Mouse (Mus musculus) forelimb bud, embryonic 11.5 days (tissue): ENCODE results near the gene BC016579.

Experiments
- DNase-seq: peaks from one replicate; pipeline ENCODE4 v3.0.0-alpha.2; 2012; ENCODE audit warnings: low read depth, low spot score

BC016579 gene

DNA sequence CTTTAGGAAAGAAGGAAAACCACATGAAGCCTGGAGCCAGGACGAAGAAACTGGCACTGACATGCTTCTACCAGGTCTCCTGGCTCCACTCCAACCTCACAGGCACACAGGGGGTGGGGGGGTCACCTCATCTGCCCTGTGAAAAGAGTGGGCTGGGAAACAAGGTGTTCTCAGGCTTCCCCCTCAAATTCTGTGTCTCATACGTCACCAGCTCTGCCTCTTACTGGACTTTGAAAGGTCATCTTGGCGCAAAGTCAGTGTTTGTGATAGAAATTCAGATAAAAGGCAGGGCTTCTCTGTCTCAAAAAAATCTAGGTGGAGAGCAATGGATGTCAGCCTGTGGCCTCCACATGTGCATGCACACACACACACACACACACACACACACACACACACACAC is 12.6 kb downstream of the BC016579 start:
- DNase-seq: no peak

DNA sequence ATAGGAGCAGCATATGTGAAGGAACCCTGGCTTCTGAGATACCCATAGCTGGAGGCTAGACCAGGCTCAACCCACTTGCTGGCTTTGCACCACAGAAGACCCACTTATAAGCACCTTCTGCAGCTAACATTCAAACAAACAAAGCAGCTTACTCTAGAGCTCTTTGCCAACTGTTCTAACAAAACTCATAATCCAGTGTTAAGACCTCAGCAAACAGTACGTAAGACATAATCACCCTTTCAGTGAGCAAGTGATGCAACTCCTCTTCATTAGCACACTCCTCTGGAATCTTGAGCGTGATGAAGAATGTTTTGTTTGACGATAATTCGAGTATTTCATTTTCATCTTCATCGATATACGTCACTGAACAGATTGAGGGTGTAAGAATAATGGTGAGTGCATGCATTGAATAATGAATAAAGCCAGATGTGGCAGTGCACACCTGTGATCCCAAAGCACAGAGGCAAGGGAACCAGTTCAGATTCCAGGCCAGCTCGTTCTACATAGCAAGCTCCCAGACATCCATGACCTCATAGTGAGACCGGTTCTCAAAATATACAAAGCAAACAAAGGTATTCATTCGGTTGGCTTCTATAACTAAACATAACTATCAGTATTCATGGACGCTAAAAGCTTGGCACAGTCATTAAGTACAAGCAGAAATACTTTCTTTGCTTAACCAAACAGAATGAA is 13.7 kb downstream of the BC016579 start:
- DNase-seq: no peak

DNA sequence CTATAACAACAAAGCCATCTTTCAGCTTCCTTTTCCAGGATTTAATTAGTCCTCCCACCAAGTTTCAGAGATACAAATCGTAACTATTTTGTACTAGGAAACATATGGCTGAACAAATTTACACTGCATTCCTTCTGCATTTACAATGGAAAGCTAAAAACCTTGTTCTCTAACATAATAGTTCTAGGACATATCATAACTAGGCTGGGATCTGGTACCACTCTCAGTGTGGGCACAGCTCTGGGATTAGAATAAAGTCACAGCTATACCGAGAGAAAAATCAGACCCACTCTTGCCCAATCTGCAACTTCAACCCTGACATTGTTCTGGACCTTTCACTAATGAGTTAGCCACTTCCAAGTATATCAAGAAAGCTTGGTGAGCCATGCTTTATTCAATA is 18.0 kb downstream of the BC016579 start:
- no peak for DNase-seq

DNA sequence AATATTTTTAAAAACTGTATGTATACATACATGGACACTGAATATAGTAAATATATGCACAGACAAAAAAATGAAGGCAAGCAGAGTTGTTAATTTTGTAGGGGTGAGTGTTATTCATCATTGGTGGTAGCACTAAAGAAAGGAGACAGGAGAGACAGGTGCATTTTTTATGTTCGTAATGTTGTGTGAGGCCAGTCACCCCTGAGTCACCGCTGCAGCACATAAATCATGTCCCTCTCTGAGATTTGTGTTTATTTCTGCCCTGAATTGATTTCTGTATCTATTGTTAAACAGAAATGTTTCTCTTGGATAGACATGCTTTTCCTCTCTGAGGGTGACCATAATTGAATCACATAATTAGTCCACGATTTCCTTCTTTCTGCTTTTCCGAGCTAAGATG is 21.4 kb downstream of the BC016579 start:
- DNase-seq: no peak

DNA sequence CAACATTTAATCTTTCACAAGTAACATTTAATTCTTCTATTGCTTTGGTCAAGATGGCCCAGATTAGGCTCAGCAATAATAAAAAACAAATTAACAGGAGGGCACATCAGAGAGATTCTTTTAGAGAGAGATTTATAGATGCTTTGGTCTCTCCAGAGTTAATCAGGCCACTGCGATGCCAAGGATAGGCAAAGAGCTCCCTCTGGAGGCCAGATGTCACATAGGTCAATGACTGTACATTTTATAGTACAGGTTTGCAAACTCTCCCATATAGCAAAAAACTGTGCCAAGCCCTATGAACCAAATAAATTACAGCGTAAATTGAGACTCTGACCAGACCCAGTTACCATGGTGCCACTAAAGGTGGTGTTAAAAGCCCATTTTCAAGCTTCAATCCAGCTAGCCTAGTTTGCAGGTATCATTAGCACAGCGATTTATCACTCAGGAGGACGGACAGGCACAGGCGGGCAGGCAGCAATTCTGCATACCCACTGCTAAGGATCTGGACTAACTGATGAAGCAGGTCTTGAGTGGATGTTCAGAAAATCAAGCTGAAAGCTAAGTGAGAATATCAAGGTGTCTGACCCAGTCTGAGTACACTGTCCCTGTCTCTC is 23.4 kb downstream of the BC016579 start:
- peak; percentile 72 for DNase-seq

DNA sequence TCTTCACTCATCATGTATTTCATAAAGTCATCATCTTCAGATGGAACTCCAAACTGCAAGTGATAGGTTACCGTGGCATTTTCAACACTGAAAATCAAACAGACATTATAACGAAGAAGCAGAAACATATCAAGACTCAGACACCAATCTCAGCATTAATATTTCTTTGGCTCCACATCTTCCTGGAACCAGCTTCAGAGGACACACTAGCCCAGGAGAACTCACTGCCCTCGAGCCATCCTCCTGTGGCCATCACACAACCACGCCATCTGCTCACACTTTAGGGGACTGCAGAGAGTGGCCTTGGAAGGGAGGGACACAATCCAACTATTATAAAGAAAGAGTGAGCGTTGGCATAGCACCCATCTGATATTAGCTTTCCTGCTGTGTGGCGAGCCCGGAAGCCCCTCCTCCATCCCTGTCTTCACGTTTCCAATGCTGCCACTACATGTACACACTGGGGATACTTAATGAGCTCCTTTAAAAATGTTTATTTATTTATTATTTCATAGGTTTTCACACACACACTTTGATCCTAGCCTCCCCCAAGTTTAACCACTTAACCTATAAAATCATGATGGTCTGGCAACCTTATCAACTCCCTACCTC is 24.3 kb downstream of the BC016579 start:
- DNase-seq: no peak

DNA sequence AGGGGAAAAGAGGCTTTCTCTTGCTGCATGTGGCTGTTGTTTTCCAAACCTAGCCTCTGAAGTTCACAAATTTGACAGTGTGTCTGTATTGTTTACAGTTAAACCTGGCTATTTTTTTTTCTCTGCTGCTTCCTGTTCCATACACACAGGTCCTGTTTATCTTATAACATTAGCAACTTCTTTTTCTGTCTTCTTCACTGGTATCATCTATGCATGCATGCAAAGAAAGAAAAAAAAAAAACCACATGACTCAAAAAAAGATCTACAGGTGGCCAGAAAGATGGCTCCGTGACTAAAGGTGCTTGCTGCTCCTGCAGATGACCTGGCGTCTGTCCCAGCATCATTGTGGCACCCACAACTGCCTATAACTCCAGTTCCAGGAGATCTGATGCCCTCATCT is 28.5 kb downstream of the BC016579 start:
- DNase-seq: no peak

DNA sequence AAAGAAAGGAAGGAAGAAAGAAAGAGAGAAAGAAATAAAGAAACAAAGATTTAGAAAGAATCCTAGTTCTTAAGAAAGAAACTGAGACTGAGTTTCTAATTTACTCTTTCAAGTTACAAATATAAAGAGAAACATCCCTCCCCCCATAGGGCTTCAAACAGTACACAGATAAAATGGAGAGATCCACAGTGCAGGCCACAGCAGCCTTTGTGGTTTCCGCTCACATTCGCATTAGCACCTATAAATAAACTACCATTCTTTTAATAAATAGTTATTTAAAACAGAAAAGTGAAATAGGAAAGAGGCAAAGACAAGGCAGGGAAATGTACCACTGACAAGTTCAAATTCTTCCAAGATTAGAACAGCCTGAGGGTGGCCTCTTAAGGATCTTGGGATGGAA is 29.1 kb downstream of the BC016579 start:
- no peak for DNase-seq

DNA sequence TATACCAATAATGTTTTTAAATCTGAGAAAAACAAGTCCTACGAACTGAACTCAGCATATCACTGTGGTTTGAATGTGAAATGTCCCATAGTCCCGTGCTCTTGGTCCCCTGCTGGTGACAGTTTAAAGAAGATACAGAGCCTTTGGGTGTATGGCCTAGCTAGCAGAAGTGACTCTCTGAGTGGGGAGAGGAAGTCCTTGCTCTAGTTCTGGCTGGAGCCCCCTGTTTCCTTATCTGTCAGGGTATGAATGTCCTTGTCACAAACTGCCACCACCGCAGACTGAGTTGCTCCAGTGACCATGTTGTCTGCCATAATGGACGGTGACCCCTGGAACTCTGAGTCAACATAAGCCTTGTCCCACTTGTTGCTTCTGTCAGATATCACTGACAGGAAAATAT is 30.6 kb downstream of the BC016579 start:
- DNase-seq: no peak

DNA sequence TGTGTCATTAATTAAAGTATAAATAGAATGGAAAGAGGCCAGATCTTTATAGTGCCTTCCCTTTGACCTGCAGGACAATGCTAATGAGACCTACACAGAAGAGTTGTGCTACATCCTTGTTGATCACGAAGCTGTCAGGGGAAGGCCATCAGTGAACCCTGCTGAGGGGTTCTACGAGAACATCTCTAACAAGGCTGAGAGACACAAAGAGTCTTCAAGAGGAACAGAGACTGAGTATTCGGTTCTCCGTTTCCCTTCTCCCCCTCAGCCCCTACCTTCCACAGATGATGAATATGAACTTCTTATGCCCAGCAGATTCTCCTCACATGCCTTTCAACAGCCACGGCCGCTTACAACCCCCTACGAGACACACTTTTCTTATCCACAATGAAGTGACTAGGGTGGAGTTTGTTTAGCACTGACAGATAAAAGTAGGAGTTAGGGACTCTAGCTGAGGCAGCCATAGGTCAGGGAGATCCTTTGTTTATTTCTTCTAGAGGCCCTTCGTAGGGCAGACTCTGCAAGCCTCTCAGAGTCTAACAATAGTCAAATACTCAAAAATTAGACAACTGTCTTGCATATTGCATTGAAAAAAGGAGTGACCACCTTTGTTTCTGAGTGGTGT is 34.0 kb downstream of the BC016579 start:
- DNase-seq: no peak

DNA sequence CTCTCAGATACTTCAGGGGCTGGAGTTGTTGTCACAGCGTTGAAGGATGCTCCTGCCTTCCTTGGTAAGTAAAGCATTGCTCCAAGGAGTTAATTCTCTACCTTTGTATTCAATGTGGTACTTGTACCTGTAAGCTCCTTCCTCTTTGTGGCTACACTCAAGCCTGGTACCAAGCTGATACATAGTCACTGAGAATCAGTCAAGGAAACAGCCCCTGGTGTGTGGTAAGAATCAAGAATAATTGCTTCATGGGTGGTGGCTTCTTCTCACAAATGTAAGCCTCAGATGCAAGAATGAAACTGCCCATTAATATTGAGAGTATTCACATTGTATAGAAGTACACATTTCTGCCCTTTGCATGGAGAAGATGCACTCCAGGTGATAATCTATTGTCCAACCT is 37.9 kb downstream of the BC016579 start:
- DNase-seq: no peak

DNA sequence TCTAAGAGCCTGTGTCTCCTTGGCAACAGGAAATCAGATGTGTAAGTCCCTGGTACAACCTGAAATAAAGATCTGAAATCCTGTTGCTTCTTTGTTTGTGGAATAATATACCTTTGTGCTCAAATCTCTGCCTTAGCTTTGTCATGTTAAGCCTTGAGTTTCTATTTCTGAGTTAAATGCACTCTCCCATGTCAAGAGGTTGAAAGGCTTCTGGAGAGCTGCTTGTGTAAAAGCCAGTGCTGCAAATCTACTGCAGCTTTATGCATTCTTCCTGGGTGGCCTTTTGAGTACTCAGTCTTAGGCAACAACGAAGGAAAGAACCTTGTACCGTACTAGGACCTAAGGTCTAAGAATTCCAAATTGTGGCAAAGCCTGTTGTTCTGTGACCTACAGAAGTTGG is 40.6 kb downstream of the BC016579 start:
- DNase-seq: no peak

DNA sequence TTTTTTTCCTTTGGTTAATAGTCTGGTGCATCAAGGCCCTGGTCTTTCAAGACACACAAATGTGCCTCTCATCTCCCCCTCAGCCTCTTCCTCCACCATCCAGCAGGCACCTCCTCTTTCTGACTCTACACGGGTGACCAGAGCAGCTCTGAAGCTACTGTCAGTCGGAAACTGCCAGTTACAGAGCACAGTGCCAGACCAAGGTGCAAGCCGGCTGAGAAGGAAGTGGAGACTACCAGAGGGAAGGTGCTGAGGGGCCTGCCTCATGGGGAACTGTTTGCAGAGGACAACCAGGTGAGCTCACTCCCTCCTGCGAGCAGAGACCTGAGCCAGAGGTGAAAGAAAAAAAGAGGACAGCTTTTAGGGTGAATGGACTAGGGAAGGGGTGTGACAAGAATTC is 43.6 kb downstream of the BC016579 start, which contains the start of gene Gcsam:
Gcsam (plus strand) TSS at position 114 of the 400 bp plus-strand sequence.
- no peak for DNase-seq

DNA sequence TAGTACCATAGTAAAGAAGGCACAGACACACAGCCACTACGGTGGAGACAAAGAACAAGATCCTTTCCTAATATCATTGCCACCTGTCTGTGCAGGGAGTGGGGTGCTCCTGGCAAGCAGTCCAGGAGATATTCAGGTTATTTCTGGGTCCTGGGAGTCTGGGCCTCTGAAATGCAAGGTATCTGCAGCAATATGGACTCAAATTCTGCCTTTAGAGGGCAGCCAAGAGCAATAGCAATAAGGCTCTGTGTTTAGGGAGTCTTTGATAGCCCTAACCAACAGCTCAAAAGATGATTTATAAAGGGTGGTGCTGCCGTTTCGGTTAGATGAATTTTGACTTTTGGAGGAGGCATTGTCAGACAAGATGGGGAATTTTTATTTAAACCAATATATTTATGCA is 44.6 kb downstream of the BC016579 start:
- DNase-seq: no peak

DNA sequence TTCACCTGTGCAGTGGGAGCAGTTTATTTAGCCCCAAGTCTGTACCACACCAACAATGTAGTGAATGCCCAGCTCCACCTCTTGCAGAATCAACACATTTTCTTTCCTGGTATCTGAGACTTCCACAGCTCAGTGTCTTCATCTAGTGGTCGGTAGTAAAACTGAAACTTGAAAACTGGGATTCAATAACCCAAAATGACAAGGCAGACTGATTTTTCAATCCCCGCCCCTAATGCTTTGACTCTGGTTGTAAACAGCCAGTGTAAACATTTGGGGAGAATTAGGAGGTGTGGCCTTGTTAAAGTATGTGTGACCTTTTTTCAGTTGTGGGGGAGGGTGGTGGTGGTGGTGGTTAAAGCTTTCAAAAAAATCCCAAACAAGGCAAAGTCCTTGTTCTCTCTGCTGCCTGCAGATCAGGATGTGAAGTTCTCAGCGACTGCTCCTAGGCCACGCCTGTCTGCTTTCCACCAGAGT is 45.4 kb downstream of the BC016579 start:
- DNase-seq: peak; percentile 24

DNA sequence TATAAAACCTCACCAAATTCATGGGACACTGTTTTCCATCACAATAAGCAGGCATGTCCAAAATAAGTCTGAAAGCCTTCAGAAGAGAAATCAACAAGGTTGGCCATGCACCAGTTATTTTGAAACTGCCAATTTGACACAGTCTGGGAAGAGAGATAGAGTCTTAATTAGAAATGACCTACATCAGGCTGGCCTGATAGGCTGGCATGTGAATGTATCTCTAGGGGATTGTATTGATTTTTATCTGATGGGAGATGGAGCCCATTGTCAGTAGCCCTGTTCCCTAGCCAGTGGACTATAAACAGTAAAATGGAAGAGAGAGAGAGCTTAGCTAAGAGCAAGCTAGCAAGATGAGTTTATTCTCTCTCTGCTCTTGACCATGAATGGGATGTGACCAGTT is 58.4 kb downstream of the BC016579 start:
- no peak for DNase-seq

DNA sequence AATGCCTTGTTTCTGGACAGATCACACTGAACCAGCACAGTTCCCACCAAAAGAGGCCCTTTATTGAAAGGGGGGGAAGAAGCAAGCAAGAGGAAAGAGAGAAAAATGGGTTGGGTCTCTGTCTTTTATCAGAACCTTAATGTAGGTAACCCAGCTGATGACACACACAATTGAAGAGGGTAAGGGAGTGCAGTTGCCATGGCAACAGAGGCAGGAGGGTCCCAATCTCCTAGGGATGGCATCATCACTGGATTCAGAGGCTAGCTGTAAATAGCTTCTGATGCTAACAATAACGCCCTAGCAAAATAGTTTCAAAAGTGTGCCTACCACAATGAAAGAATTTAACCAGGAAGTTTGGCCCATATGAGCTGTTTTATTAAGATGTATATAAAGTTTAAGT is 60.2 kb downstream of the BC016579 start:
- DNase-seq: no peak

DNA sequence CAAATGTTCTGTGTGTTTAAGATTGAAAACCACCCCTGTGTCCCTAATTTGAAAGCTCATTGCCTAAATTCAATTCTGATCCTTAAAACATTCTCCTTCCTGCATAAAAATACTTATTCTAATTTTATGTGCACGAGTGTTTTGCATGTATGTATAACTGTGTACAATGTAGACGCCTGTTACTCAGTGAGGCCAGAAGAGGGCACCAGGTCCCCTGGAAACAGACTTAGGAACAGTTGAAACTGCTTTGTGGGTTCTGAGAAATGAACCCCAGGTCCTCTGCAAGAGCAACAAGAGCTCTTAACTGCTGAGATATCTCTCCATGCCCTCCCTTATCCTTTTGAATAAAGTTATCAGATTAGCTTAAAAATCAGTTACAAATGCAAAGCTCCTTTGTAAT is 71.4 kb downstream of the BC016579 start:
- no peak for DNase-seq

DNA sequence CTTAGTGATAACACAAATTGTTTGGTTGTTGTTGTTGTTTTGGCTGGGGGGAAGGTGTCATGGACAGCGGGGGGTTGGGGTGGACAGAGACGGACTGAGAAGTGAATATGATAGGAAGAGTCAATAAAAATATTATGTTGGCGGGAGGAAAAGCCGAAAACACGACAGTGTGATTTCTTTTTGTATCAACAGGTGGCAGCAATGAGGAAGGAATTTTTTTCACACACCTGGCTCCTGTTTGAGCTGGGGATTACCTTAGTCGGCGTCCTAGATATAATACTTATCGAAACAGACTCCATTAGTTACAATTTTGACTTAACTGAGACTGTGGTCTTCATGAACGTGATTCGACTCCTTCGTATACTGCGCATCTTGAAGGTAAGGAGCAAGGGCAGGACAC is 74.0 kb downstream of the BC016579 start:
- no peak for DNase-seq
